Mouse (Mus musculus): Measurements from ENCODE around the gene Creg2. TPM values are rescaled to one million over a fixed set of nuclear protein-coding genes. Genes with fewer than 3 reads are reported as not detected.
"Not testable (repeated sequence)": the region's sequence is repeated elsewhere in the genome, so short reads cannot be mapped to it uniquely, and the experiment has no call there.

Creg2 gene
- polyA plus RNA-seq, 1 experiment from 2014 or later: 0.11 TPM

DNA sequence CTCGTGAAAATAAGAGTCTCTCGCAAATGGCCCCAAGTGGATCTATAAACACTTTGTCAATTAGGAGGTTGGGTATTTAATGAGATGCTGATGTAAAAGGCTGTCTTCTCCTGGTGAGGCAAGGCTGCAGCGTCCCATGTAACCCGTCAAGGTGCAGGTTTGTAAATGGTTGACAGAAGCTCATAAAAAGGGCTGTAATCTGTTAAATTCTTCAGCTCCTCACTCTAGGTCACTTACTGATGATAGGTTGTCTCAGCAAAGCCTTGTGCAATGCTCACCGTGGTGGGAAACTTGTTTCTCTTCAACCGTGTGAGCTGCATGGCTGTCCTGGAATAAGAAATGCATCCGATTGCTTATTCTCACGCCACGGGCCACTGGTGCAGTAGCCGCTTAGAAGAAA lies 57.4 kb downstream of the Creg2 start:
- H3K4me3 ChIP-seq (ENCODE audit: low read depth, low read length): no peak overlapping the region
- no peak overlapping the region for H3K9ac ChIP-seq (replicated peaks; ENCODE audit: low read depth)
- TF ChIP-seq EP300 (IDR thresholded peaks at IDR 0.05) (no peak), CTCF (IDR thresholded peaks at IDR 0.05) (no peak)
- ATAC-seq: no peak
- no peaks in the 10 kb centered on the region for H3K9me3 ChIP-seq (ENCODE audit: low read length)
- H3K27ac ChIP-seq (ENCODE audit: low read length): no peak overlapping the region
- H3K27me3 ChIP-seq (replicated peaks; ENCODE audit: insufficient read depth, low read length): no peaks in the 10 kb centered on the region
- no peaks in the 10 kb centered on the region for H3K4me1 ChIP-seq (ENCODE audit: insufficient read depth, low read depth, low read length)
- no peak overlapping the region for H3K4me2 ChIP-seq (replicated peaks; ENCODE audit: low read depth, low read length)
- WGBS: 71% methylated on average over 10 of the region's 10 CpGs
- DNase-seq (ENCODE audit: low spot score): no peak
- H3K36me3 ChIP-seq (ENCODE audit: insufficient read depth, low read length): no peaks in the 10 kb centered on the region

DNA sequence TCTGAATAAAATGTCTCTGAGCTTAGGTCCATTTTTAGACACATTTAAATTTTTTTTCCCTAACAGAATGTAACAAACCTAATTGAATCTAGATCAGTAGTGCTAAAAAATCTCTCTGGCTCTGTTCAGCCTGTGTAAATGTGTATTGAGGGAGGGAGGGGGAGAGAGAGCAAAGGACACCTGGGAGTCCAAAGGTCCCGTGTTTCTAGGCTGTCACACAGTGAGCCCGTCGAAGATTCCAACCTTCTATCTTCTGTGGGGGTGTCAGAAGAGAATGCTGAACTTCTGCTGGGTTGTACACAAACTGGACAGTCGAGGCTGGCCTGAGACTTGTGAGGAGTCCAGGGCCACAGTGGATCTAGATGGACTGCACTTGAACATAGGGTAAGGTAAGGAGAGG lies 59.2 kb downstream of the Creg2 start:
- 65% methylated on average over 4 of the region's 4 CpGs for WGBS
- Histone ChIP-seq H3K27me3 (replicated peaks; ENCODE audit: insufficient read depth, low read length) (no peaks in the 10 kb centered on the region), H3K4me1 (ENCODE audit: insufficient read depth, low read depth, low read length) (no peaks in the 10 kb centered on the region), H3K9me3 (ENCODE audit: low read length) (no peaks in the 10 kb centered on the region), H3K4me2 (replicated peaks; ENCODE audit: low read depth, low read length) (no peak overlapping the region), H3K27ac (ENCODE audit: low read length) (no peak overlapping the region), H3K9ac (replicated peaks; ENCODE audit: low read depth) (no peak overlapping the region), H3K4me3 (ENCODE audit: low read depth, low read length) (no peak overlapping the region), H3K36me3 (ENCODE audit: insufficient read depth, low read length) (no peaks in the 10 kb centered on the region)
- DNase-seq (ENCODE audit: low spot score) (no peak), ATAC-seq (no peak)
- TF ChIP-seq EP300 (IDR thresholded peaks at IDR 0.05) (no peak), CTCF (IDR thresholded peaks at IDR 0.05) (no peak)

DNA sequence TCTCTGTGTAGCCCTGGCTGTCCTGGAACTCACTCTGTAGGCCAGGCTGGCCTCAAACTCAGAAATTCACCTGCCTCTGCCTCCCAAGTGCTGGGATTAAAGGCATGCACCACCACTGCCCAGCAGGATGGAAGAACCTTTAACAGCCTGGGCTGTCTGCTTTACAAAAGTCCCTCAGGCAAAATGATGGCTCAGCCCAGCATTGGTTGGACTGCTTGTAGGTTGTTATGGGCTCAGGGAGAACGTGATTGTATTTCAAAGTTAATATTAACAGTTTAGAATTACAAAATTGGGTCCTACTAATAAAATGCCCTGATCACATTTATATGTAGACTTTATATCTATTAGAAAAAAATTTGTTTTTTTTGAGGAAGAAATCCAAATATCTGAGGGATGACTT lies 59.7 kb downstream of the Creg2 start:
- not testable (repeated sequence) for H3K27ac ChIP-seq (ENCODE audit: low read length); ATAC-seq; H3K4me2 ChIP-seq (replicated peaks; ENCODE audit: low read depth, low read length); H3K9ac ChIP-seq (replicated peaks; ENCODE audit: low read depth); DNase-seq (ENCODE audit: low spot score); H3K9me3 ChIP-seq (ENCODE audit: low read length); H3K36me3 ChIP-seq (ENCODE audit: insufficient read depth, low read length); H3K4me3 ChIP-seq (ENCODE audit: low read depth, low read length); H3K4me1 ChIP-seq (ENCODE audit: insufficient read depth, low read depth, low read length); H3K27me3 ChIP-seq (replicated peaks; ENCODE audit: insufficient read depth, low read length)
- WGBS: 66% methylated on average over 1 of the region's 1 CpGs

DNA sequence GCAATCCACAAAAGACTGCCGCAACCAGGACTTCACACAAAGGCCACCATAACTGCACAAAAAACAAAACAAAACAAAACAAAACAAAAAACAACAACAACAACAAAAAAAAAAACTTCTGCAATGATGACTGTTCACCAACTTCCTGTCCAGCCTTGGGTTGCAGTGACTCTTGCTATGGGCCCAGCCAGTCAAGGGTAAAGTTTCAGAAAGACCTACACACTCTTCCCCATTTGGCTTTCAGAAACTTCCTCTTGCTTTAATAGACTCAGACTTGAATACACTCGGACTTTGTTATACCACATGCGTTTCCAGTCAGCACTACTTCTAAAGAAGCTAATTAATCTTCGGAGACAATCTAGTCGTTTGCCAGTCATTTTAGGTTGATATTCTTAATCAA lies 61.1 kb downstream of the Creg2 start:
- ATAC-seq: no peak
- no peaks in the 10 kb centered on the region for H3K4me1 ChIP-seq (ENCODE audit: insufficient read depth, low read depth, low read length)
- no peak overlapping the region for H3K4me3 ChIP-seq (ENCODE audit: low read depth, low read length)
- H3K27ac ChIP-seq (ENCODE audit: low read length): no peak overlapping the region
- H3K9me3 ChIP-seq (ENCODE audit: low read length): no peaks in the 10 kb centered on the region
- H3K4me2 ChIP-seq (replicated peaks; ENCODE audit: low read depth, low read length): no peak overlapping the region
- no peaks in the 10 kb centered on the region for H3K36me3 ChIP-seq (ENCODE audit: insufficient read depth, low read length)
- no peak overlapping the region for H3K9ac ChIP-seq (replicated peaks; ENCODE audit: low read depth)
- peak; percentile 36 for DNase-seq (ENCODE audit: low spot score)
- TF ChIP-seq EP300 (IDR thresholded peaks at IDR 0.05): no peak
- no peak for TF ChIP-seq CTCF (IDR thresholded peaks at IDR 0.05)
- WGBS: 74% methylated on average over 5 of the region's 5 CpGs
- H3K27me3 ChIP-seq (replicated peaks; ENCODE audit: insufficient read depth, low read length): no peaks in the 10 kb centered on the region

DNA sequence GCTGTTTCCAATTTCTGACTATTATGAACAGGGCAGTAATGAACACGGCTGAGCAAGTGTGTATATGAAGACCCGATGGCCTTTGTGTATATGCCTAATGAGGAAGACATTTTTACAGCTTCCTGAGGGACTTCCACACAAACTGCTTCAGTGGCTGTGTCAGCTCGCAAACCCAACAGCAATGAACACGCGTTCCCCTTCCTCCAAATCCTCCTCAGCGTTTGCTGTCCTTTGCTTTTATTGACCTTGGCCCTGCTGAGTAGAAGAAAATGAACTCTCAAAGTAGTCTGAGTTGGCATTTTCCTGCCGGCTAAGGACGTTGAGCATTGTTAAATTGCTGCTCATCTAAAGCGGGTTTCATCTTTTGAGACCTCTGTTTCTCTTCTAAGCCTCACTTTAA lies 65.9 kb downstream of the Creg2 start:
- no peaks in the 10 kb centered on the region for H3K9me3 ChIP-seq (ENCODE audit: low read length)
- WGBS: 74% methylated on average over 9 of the region's 9 CpGs
- ATAC-seq (no peak), DNase-seq (ENCODE audit: low spot score) (no peak)
- TF ChIP-seq EP300 (IDR thresholded peaks at IDR 0.05) (no peak), CTCF (IDR thresholded peaks at IDR 0.05) (no peak)
- H3K4me1 ChIP-seq (ENCODE audit: insufficient read depth, low read depth, low read length): no peaks in the 10 kb centered on the region
- no peaks in the 10 kb centered on the region for H3K36me3 ChIP-seq (ENCODE audit: insufficient read depth, low read length)
- no peak overlapping the region for H3K4me3 ChIP-seq (ENCODE audit: low read depth, low read length)
- no peak overlapping the region for H3K27ac ChIP-seq (ENCODE audit: low read length)
- no peak overlapping the region for H3K9ac ChIP-seq (replicated peaks; ENCODE audit: low read depth)
- H3K4me2 ChIP-seq (replicated peaks; ENCODE audit: low read depth, low read length): no peak overlapping the region
- H3K27me3 ChIP-seq (replicated peaks; ENCODE audit: insufficient read depth, low read length): no peaks in the 10 kb centered on the region

DNA sequence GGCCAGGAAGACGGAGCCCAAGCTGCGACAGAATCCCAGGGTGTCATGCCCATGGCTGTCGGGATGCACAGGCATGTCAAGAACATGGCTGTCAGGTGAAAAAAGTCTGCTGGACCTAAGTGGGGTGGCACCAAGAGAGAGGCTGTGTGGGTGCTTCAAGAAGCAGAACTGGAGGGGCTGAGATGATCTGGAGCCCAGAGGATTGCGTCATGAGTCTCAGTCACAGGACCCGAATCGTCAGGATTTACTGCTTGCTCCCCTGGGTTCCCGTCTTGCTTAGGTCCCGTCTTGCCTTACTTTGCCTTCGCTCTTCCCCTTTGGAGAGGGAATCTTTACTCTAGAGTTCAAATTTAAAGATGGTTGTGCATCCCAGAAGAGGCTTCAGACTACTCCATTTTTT lies 68.1 kb downstream of the Creg2 start:
- Histone ChIP-seq H3K4me3 (ENCODE audit: low read depth, low read length) (no peak overlapping the region), H3K27ac (ENCODE audit: low read length) (no peak overlapping the region), H3K9me3 (ENCODE audit: low read length) (no peaks in the 10 kb centered on the region), H3K4me2 (replicated peaks; ENCODE audit: low read depth, low read length) (no peak overlapping the region), H3K4me1 (ENCODE audit: insufficient read depth, low read depth, low read length) (no peaks in the 10 kb centered on the region), H3K9ac (replicated peaks; ENCODE audit: low read depth) (no peak overlapping the region), H3K27me3 (replicated peaks; ENCODE audit: insufficient read depth, low read length) (no peaks in the 10 kb centered on the region), H3K36me3 (ENCODE audit: insufficient read depth, low read length) (no peaks in the 10 kb centered on the region)
- DNase-seq (ENCODE audit: low spot score): peak; percentile 19
- 82% methylated on average over 9 of the region's 9 CpGs for WGBS
- no peak for TF ChIP-seq CTCF (IDR thresholded peaks at IDR 0.05)
- no peak for TF ChIP-seq EP300 (IDR thresholded peaks at IDR 0.05)
- no peak for ATAC-seq

DNA sequence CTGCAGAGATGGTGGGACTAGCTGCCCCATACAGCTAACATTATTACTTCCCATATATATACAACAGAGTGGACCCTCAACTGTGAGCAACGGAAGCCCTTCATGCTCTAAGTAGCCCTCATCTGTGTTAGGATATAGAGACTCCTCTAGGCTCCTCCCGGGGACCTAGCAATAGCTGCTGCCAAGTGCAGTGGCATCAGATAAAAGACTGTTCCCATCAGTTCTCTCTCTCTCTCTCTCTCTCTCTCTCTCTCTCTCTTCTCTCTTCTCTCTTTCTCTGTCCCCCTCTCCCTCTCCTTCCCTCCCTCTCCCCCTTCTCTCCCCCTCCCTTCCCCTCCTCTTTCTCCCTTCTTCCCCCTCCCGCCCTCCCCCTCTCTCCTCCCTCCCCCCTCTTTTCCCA lies 70.1 kb downstream of the Creg2 start:
- Histone ChIP-seq H3K9me3 (ENCODE audit: low read length) (no peaks in the 10 kb centered on the region), H3K9ac (replicated peaks; ENCODE audit: low read depth) (no peak overlapping the region), H3K4me2 (replicated peaks; ENCODE audit: low read depth, low read length) (no peak overlapping the region), H3K27me3 (replicated peaks; ENCODE audit: insufficient read depth, low read length) (no peaks in the 10 kb centered on the region), H3K4me3 (ENCODE audit: low read depth, low read length) (no peak overlapping the region), H3K36me3 (ENCODE audit: insufficient read depth, low read length) (no peaks in the 10 kb centered on the region), H3K4me1 (ENCODE audit: insufficient read depth, low read depth, low read length) (no peaks in the 10 kb centered on the region), H3K27ac (ENCODE audit: low read length) (no peak overlapping the region)
- ATAC-seq (no peak), DNase-seq (ENCODE audit: low spot score) (no peak)
- TF ChIP-seq CTCF (IDR thresholded peaks at IDR 0.05): no peak
- TF ChIP-seq EP300 (IDR thresholded peaks at IDR 0.05): no peak
- 54% methylated on average over 2 of the region's 3 CpGs for whole genome bisulfite sequencing

All from lung, postnatal 0 days (tissue).